In the genomic region with DNA sequence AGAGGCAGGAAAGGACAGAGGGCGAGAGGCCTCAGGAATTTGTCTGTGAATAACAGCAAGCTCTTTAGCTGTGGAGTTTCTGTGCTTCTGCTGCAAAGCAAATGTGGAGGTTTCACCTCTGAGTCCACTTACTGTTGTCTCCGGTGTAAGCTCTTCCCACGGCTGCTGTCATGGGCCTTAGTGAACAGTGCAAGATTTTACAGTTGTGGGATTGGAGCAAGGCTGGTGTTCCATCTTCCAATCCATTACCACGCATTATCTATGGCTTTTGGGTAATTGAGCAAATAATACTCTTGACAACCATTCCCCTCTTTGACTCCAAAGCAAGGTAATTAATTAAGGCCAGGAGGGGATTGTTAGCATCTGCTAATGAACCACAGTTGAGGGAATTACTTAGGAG, we compare ENCODE assay signal across 17 mouse cellular contexts. TPM values are rescaled to one million over a fixed set of nuclear protein-coding genes. Genes with fewer than 3 reads are reported as not detected.
"Had no signal": no experiment of that assay in that cellular context is flagged by ENCODE, and none has a peak within 500 bp of the region (broad histone marks: within the 10 kb centered on the region; RNA-seq: fewer than 3 reads in every experiment).

No protein-coding gene starts in this region.

- DNase-seq: kidney, adult 2 months; kidney, postnatal 25 days; left cerebral cortex, postnatal 4 days; liver, postnatal 0 days; lung, embryonic 14.5 days; thymus, adult 18-20 months; thymus, postnatal 36 days had no signal

- H3K9me3 ChIP-seq: limb, embryonic 12.5 days; limb, embryonic 15.5 days; midbrain, embryonic 12.5 days; neural tube, embryonic 12.5 days had no signal

- H3K27ac ChIP-seq: kidney, postnatal 0 days; limb, embryonic 12.5 days; limb, embryonic 15.5 days; liver, embryonic 14.5 days; macrophage; midbrain, embryonic 12.5 days; neural tube, embryonic 12.5 days had no signal

- H3K36me3 ChIP-seq: limb, embryonic 12.5 days; limb, embryonic 15.5 days; midbrain, embryonic 12.5 days; neural tube, embryonic 12.5 days had no signal

- H3K4me2 ChIP-seq: limb, embryonic 12.5 days; limb, embryonic 15.5 days; liver, embryonic 11.5 days; lung, embryonic 14.5 days; midbrain, embryonic 12.5 days; neural tube, embryonic 12.5 days had no signal

- H3K9ac ChIP-seq: limb, embryonic 12.5 days; limb, embryonic 15.5 days; liver, embryonic 14.5 days; liver, postnatal 0 days; lung, embryonic 14.5 days; midbrain, embryonic 12.5 days; neural tube, embryonic 12.5 days had no signal

- ATAC-seq: intestine, postnatal 0 days; liver, postnatal 0 days; lung, postnatal 0 days had no signal

- H3K27me3 ChIP-seq: limb, embryonic 12.5 days; limb, embryonic 15.5 days; midbrain, embryonic 12.5 days; neural tube, embryonic 12.5 days had no signal

- H3K4me3 ChIP-seq: limb, embryonic 12.5 days; limb, embryonic 15.5 days; midbrain, embryonic 12.5 days; neural tube, embryonic 12.5 days had no signal

- H3K4me1 ChIP-seq: limb, embryonic 12.5 days; limb, embryonic 15.5 days; midbrain, embryonic 12.5 days; neural tube, embryonic 12.5 days had no signal

RNA-seq across cellular contexts. Expression of a gene that starts 58.2 kb away (rescaled TPM):
- polyA plus RNA-seq: macrophage had no signal
